ENCODE assay signal across 22 mouse cellular contexts in genomic region chr1:23955539-23955938, GRCm38 (mm10).
"Had no signal": no experiment of that assay in that cellular context is flagged by ENCODE, and none has a peak within 500 bp of the region (broad histone marks: within the 10 kb centered on the region; RNA-seq: fewer than 3 reads in every experiment).

No protein-coding gene starts in this region.

- H3K27ac ChIP-seq: liver, embryonic 15.5 days; lung, embryonic 15.5 days; macrophage; midbrain, embryonic 13.5 days; midbrain, embryonic 15.5 days; neural tube, embryonic 12.5 days had no signal

- H3K4me2 ChIP-seq: liver, embryonic 15.5 days; lung, embryonic 15.5 days; midbrain, embryonic 11.5 days; midbrain, embryonic 13.5 days; midbrain, embryonic 15.5 days; neural tube, embryonic 12.5 days had no signal

- H3K9ac ChIP-seq: liver, embryonic 15.5 days; liver, postnatal 0 days; lung, embryonic 15.5 days; midbrain, embryonic 13.5 days; midbrain, embryonic 15.5 days; neural tube, embryonic 12.5 days had no signal

- H3K9me3 ChIP-seq: liver, embryonic 15.5 days; lung, embryonic 15.5 days; midbrain, embryonic 13.5 days; midbrain, embryonic 15.5 days; neural tube, embryonic 12.5 days had no signal

- H3K27me3 ChIP-seq: lung, embryonic 15.5 days; midbrain, embryonic 13.5 days; midbrain, embryonic 15.5 days; neural tube, embryonic 12.5 days had no signal

- H3K4me3 ChIP-seq: liver, embryonic 15.5 days; lung, embryonic 15.5 days; megakaryocyte, embryonic 14.5 days; midbrain, embryonic 13.5 days; midbrain, embryonic 15.5 days; myocyte; neural tube, embryonic 12.5 days had no signal

- DNase-seq: liver, postnatal 0 days; lung, adult 2 months; lung, postnatal 14 days; lung, postnatal 36 days; retina, postnatal 1 day; right cerebral cortex, adult 18-20 months; right cerebral cortex, postnatal 25 days; right cerebral cortex, postnatal 4 days; spleen, adult 18-20 months; thymus, adult 2 months; thymus, postnatal 25 days; thymus, postnatal 4 days had no signal

- ATAC-seq: liver, postnatal 0 days; lung, postnatal 0 days; midbrain, embryonic 13.5 days; midbrain, embryonic 15.5 days had no signal

- H3K36me3 ChIP-seq: liver, embryonic 15.5 days; lung, embryonic 15.5 days; midbrain, embryonic 13.5 days; midbrain, embryonic 15.5 days; neural tube, embryonic 12.5 days had no signal

- H3K4me1 ChIP-seq: liver, embryonic 15.5 days; lung, embryonic 15.5 days; neural tube, embryonic 12.5 days had no signal
